Mouse (Mus musculus) urinary bladder, postnatal 25 days (tissue): ENCODE results near the gene Qdpr.
A peak's percentile ranks its signal among the peaks of the same experiment; 100 is the strongest.
"Not testable (repeated sequence)": the region's sequence is repeated elsewhere in the genome, so short reads cannot be mapped to it uniquely, and the experiment has no call there.

Source experiments
- DNase-seq: peaks from one replicate; pipeline ENCODE4 v3.0.0; 2022; ENCODE audit warnings: low spot score

Gene Qdpr

GRCm38 (mm10) chr5:45449206-45449605, 830 bp downstream of the Qdpr start:
- DNase-seq = no peak

DNA sequence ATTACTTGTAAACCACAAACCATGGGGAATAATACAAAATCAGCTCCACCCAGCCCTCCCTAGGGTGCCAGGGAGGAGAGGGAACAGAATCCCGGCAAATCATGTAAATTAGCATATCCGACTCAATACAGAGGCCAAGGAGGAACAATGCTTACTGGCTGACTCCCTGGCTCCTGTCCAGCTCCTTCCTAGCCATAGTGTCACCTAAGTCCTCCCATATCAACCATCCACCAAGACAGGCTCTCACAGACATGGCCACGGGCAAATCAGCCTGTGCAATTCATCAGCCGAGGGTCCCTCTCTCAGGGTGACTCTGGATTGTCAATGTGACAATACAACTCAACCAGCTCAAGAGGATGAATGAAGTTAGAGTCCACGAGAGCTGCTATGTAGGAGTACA, 1.4 kb downstream of the Qdpr start:
- DNase-seq = no peak

DNA sequence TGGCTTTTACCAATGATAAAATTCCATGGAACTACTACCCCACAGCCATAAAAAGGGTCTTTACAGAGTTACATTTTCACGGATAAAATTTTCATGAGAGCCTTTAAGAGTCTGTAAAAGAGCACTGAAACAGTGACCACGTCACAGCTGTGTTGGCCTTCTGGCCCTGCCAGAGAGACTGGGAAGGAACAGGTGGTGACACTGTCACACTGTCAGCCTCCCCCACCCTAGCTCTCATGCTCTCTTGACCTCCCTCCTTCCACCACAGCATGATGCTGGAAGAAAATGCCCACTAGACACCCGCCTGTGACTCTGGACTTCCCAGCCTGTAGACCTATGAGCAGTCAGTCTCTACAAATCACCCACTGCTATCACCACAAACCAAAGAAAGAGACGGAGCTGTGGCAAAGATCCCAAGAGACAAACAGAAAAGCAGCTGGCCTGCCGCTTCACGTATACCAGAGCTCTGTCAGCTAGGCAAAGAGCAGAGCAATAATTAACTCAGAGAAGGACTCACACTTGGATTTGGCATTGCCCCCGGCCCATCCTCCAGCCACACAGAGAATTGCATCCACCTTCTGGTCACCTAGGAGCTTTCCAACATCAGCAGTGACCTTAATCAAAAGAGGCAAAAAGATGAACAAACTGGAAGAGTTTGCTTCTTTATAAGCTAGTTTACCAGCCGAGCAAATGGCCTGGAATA, 5.8 kb downstream of the Qdpr start:
- no peak for DNase-seq

- no peak for DNase-seq
Measured at GRCm38 (mm10) chr5:45441745-45442144, 8.3 kb downstream of the Qdpr start.

DNA sequence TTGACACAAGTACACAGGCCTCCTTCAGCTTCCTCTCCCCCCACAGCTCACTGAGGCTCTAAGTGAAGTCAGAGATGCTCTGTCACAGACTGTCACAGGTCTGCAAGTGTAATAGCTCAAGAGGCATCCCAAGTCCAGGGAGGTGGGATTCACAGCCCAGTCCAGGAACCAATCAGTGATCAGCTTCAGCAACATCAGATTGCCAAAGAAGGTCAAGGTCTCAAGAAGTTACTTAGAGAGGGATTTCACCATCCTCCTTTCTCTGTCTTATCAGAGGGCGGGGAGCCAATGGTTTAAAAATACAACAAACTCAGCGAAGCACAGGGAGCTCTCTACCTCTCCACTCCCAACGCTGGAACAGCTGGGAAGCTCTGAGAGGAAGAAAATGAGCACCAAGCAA, 8.9 kb downstream of the Qdpr start:
- no peak for DNase-seq

GRCm38 (mm10) chr5:45438301-45438700, 11.7 kb downstream of the Qdpr start:
- no peak for DNase-seq

DNA sequence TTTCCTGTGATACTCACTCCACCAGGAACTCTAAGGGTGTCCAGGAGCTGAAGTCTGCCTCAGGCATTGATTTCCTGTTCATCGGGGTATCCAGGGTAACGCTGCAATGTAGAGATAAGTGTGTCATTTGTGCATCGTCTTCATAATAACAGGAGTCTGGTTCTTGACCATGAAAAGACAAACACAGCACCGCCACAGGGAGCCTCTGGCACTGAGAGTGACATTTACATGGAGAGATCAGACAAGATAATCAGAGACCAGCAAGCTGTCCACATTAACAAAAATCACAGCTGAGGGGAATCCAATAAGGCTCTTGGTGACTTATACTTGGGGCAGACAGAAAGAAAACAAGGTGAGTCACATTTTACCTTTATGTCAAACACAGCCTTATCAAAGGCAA, 12.2 kb downstream of the Qdpr start:
- DNase-seq = no peak

DNA sequence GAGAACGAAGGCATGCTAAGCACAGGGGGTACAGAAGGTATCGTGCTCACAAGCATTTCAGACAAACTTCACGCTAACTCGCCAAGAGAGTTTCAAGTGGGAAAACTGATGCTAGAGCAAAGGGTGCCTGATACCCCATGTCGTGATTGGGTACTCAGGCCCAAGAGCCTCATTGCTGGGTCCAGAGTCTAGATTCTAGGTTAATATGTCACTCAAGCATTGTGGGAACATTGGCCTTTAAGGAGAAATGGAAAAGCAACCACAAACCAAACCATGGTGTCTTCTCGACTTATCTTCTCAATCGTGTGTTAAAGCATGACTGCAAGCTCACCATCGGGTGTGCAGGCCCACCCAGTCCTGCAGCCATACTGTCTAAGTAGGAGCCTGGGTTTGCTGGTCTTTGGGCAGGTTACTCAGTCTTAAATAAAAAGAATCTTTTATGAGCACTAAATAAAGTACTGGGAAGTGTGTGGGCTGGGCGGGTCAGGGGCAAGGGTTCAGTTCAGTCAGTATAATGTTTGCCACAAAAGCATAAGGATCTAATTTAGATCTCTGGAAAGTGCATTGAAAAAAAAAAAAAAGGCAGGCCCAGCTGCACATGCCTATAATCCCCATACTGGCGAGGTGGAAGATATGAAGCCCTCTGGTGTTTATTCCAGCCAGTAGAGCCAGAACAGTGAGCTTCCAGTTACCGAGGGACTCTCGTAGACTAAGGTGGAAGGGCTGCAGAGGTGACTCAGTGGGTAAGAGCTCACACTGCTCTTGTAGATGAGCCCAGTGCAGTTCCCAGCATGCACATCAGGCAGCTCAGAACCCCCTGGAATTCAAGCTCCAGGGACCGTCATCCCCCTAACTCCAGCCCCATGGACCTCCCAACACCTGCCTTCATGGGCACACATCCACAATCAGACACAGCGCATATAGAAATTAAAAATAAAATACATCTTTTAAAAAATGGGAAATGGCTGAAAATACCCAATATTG, 13.8 kb downstream of the Qdpr start:
- DNase-seq = no peak

DNA sequence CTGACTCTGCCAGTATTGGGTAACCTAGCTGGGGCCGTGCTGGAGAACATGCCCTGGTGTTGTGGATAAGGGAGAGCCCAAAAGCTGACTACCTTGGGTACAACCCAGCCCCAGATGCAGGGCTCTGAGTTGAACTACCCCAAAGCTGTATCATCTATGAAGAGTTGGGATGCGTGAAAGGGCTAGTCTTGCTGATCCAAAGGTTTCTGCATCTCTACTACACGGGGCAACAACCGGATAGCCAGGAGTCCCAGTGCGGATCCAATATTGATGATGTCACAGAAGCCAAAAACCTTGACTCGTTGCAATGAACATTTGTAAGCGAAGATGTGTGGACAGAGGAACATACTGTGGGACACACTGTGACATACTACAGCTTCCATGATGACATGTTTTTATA, 22.1 kb downstream of the Qdpr start:
- DNase-seq = no peak

DNA sequence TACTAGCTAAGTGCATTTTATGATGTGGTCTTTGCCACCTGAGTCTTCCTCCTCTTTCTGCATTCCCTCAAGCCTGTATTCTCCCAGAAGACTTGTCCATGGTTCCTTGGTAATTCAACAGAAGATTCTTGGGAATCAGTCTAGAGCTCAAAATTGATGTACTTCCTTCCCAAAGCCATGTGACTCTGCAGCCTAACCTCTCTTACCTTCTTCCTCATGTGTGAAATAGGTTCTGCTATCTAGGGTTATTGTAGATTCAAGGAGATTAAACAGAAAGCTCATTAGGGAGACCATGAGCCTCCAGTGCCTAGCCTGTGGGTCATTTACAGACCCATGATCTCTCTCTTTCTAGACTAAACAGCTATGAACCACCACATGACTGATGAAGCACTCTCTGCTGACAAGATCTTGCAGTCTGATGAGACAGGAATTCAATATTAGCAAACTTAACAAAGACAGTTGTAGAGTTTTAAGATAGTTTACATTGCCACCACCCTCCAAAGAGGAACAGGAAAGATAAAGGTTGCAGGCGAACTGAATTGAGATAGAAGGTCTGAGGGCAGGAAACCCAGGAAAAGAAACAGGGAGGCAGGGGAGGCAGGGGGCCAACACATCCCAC, 23.5 kb downstream of the Qdpr start:
- DNase-seq = no peak

GRCm38 (mm10) chr5:45425771-45426170, 24.3 kb downstream of the Qdpr start:
- not testable (repeated sequence) for DNase-seq

DNA sequence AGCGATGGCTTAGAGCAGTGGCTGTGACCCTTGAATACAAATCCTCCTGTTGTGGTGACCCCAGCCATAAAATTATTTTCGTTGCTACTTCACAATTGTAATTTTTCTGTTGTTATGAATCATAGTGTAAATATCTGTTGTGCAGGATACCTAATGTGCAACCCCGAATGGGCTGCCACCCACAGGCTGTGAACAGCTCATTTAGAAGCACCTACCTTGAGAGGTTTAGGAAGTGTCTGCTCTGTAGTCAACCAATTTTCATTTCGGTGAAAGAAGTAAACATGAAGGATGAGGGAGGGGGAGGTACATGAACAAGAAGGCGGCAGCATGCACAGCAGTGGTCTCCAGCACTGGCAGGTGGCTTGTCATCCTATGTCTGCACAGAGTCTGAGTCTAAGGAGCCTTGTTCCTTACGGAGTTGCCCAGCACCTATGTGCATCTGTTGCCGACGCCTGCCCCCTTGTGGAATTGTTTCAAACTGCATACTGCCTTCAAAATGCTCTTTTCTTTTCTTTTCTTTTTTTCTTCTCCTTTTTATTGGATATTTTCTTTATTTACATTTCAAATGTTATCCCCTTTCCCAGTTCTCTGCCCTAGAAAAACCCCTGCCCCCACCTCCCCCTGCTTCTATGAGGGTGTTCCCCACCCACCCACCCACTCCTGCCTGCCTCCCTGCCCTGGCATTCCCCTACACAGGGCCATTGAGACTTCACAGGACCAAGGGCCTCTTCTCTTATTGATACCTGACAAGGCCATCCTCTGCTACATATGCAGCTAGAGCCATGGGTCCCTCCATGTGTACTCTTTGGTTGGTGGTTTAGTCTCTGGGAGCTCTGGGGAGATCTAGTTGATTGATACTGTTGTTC, 25.8 kb downstream of the Qdpr start:
- peak; percentile 35 for DNase-seq

DNA sequence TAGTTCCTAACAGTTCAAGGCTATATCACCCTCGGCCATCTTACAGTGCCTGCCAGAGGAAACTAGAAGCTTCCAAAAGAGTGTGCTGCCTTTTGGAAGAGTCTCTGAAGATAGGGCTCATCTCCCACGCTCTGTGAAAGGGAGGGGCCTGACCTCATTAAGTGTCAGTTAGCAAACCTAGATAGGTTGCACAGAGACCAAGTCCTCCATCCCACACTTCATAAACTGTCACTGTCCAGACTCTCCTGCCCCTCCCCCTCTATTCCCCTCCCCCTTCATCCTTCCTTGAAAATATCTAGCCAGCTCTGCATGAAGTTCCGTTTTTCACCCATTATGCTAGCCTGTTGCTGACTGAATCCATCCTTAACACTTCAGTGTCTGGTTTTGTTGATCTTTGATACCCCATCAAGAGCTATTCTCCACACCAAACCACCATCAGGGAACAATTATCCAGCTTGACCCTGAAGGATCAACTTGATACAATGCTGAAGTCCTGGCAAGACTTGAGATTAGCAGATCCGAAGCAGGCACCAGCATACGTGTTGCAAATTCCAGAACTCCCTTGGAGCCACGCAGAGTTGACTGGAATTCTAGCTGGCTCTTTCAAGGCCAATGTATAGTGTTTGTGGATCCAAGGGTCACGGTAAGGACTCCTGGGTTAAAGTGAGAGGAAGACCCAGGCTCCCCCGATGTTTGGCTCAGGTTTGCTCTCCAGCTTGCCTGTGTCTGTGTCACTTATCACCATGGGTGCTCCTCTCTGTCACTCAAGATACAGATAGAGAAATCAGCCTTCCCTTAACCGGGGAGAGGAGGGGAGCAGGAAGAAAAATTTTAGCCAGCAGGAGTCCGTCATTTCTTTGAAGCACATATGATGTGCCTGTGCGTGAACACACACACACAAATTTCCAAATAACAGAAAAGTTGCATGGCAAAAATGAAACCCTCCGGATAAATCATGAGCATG, 27.9 kb downstream of the Qdpr start:
- no peak for DNase-seq

DNA sequence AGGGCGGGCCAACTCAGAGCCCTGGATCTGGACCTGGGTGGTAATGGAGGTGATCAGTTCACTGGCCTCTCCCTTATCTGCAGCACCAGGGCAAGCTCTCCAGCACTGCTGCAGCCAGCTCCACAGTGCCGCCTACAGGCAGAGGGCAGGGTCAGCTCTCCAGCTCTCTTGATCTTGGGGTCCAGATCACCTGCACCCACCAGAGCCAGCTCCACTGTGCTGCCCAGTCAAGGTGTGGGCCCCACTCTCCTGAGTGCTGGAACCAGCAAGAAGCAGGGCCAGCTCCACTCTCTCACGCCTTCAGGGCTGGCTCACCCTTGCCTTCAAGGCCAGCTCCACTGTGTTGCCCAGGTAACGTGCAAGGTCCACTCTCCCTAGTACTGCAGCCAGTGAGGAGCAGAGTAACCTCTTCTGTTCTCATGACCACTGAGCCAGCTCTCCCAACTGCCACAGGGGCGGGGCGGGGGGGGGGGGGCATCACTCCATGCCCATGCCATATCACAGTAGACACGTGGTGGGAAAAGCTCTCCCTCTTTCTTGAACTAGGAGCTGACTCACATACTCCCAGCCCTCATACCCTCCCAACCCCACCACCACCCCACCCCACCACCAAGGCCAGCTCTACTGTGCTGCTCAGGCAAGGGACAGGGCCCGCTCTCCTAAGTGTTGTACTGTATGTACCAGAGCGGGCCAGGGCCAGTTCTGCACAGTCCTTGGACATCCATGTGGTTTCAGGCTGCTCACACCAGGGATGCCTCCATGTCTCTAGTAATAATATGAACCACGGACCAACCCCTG, 30.0 kb downstream of the Qdpr start:
- DNase-seq = no peak

DNA sequence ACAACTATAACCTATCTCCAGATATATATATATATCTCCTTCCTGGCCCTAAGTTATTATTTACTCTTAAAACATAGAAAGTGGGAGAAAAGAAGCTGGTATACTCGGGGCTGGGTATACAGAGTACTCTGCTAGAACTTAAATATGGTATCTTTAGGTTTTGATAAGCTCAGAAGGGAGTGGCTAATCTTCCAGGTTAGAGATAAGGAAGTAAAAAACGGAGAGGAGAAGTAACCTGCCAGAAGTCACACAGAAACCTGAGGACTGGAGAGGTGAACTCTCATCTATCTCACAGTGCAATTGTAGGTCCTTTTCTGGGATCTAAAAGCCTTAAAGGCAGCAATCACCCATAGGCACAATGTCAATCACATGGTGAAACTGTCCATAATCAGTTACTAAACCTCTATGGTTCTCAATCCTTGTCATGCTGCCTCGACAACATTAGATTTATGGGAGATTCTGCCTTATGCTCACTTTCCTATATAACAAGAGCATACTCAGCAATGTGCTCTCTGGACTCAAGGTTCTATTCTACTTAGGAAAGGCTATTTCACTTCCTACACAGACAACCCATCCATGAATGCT, 32.1 kb downstream of the Qdpr start:
- DNase-seq = no peak

DNA sequence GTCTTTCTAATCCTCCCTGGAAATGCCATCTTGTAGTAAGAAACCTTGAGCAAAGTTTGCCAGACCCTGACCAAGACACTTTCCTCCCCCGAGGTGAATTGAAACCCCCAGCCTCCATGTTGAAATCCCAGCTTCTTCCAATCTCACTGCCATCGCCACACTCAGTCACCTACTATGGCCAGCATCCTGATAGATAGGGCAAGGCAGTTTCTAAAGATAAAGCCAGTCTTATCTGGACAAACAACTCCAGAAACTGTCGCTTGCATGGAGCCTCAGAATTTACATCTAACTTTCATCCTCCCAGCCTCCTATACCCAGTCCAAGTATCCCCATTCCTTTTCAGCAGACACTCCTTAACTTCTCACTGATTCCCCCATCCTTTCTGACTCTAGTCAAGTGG, 33.6 kb downstream of the Qdpr start:
- no peak for DNase-seq

- DNase-seq = no peak
Measured at GRCm38 (mm10) chr5:45406129-45406528, 43.9 kb downstream of the Qdpr start.

GRCm38 (mm10) chr5:45402632-45403031, 47.4 kb downstream of the Qdpr start:
- peak; percentile 67 for DNase-seq

DNA sequence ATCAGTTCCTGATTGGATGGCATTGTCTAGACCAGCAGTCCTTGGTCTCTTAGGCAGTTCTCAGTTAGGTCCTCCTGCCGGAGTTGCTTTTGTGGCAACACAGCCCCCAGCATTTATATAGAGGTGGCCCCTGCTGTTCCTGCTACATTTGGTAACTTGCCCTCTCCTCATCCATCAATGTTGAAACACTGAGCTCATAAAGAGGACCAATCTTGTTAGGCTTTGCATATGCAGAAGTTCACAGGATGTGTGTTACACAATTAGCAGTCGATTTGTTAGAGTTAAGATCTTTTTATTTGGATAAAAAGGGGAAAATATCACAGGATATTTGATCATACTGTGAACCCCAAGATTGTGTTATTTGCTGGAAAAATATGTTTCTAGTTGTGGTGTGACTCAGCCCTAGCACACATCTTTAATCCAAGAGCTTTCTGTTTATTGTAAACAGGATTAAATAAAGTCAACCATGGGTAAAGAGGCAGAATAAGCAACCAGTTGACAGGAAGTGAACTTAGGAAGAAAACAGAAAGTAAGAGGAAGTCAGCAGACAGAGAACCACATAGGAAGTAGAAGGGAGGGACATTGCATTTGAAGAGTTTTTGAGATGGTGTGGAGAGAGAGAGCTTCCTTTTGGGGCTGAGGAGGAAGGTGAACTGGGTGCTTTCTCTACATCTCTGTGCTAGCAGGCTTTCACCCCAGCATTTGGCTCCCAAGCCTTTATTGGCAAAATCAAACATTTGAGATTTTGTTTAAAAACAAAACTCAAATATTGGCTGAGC, 65.8 kb downstream of the Qdpr start:
- DNase-seq = no peak
